Mouse (Mus musculus) heart, adult 11 months (tissue): ENCODE data around the gene Atxn2.

Source experiments
- DNase-seq: peaks from one replicate; pipeline ENCODE4 v3.0.0; 2022

The Atxn2 gene

DNA sequence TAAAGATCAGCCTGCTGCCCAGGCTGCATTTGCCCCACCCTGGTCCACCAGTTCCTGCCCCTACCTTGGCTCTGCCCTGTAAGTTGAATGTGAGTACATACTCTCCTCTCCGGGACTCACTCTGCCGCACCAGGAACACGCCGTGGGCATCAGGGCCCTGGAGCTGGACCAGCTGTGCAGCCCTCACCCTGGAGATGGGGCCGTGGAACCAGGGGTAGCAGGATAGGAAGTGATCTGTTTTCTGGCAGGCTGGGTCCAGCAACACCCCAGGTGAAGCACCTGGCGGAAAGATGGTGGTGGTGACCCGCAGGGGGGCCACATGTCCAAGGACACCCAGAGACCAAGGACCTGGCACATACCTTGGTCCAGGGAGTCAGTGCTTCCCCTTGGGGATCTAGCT, 107.3 kb downstream of the Atxn2 start:
- DNase-seq, result peak; percentile 91

DNA sequence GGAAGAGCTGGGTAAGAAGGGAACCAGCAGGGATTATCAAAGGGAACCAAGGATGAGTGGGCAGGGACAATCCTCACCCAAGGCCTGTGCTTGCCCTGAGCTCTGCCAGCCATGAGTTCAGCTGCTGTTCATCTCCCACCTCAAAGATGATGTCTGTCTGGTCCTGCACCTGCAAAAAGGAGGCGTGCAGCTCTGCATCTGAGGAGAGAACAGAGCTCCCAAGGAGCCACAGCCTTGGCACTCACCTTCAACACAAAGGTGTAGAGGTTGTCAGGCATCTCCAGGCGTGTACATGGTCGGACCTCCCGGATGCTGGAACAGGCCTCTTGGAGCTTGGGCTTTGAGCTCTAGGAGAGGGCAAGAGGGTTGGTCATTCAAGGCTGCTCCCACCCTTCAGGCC, 107.7 kb downstream of the Atxn2 start:
- peak; percentile 90 for DNase-seq

DNA sequence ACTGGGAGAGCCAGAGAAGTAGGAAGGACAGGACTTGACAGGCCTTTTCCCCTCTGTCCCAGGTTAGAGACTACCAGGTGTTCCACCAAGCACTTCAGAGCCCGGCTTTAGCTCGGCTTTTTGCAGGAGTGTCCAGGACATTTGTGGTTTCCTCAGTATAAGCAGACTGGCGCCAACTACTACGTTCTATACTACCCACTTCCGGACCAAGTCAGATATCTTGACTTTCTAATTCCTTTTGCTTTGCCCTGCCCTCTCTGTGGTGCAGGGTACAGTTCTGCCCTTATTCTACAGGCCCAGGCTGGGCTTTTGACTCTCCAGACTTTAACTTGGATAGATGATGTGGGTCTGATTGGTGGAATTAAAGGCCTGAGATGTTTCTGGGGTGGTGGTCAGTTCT, 108.4 kb downstream of the Atxn2 start:
- peak; percentile 83 for DNase-seq

DNA sequence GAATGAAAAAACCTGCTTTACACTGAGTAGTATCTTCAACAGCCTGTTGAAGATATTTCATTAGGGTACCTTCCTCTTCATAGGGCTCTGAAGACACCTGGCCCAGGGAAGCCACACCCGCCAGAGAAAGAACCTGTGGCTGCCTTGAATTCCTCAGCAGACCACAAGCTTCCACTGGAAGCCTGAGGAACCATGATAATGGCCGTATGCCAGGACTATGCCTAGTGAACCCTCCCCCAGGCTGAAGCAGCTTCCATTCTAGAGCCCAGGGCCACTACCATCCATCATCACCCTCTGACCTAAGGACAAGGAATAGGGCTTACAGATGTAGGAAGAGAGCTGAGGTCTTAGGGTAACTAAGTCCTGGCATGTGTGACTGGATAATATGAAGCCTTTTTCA, 109.0 kb downstream of the Atxn2 start:
- DNase-seq, result no peak

DNA sequence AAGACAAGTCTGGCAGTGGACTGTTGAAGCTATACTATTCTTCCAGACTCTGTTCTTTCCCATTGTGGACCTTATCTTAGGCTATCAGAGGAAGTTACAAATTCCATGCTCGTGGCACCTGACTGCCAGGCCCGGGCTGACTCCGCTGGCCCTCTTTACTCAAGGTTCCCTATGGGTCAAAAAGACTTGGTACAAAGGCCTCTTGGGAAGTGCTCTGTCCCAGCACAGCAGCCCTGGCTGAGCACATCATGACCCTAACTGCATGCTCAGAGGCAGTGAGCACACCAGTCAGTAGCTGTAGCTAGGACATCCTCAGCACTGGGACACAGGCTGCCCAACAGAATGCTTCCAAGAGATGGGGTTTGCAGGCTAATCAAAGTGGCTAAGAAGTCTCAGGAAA, 109.5 kb downstream of the Atxn2 start:
- no peak for DNase-seq

DNA sequence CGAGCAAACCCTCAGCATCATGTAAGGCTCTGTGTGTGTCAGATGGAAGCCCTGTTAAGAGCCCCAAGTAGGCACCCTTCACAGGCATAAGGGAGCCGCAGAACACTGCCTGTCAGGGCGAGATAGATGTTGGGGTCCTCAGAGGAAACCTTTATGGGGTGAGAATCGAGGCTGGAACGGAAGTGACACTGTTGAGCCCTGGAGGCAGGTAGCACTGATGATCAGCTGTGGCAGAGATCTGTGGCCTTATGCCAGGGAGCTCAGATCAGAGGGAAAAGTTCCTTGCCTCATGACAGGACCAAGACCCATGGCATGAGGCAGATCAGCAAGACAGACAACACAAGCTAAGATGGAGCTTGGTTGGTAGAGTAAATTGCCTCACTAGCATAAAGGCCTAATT, 110.0 kb downstream of the Atxn2 start:
- DNase-seq, result no peak

DNA sequence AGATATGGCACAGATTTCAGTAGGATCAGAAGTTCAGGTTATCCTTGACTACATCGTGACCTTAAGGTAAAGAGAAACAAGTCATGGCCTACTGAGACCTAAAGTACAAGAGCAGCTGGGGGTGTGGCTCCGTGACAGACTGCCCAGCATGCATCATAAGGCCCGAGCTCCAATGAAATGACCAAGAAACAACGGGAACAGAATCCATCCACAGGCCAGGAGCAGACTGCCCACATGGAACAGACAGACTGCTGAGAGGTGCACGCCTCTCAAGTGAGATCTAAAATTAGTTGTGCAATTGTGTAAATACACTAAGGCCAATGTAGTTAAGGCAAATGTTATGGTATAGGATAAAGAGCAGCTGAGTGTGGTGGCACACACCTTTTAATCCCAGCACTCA, 110.4 kb downstream of the Atxn2 start:
- DNase-seq, result no peak

DNA sequence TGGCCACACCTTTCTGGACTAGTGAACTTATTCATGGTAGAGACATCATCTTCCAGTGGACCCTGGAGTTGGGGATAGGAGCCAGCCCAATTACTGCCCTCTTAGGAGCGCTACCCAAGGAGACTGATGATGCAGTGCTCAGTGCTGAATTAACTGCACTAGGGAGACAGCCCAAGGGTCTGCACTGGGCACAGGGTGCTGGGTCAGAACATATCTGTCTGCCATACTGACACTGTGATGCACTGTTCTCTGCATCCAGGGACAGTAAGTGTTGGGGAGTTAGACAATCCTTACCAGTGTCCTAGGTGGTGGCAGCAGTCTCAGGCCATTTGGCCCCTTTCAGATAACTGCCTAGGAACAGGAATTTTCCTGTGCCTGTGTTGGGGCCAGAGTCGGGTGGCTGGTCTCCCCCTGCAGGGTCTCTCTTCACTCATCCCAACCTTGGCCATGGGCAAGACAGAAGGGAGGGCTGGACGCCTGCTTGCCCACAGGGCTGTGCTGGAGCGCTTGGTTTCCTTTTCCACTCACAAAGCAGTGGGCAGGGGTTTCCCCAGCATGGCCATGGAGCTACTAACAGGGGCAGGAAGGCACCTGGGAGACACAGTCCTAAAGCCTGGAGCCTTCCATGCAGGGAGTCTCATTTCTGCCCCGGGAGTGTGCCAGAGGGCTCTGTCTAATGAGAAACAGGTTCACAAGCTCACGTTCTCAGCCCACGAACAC, 111.8 kb downstream of the Atxn2 start:
- DNase-seq, result peak; percentile 91

DNA sequence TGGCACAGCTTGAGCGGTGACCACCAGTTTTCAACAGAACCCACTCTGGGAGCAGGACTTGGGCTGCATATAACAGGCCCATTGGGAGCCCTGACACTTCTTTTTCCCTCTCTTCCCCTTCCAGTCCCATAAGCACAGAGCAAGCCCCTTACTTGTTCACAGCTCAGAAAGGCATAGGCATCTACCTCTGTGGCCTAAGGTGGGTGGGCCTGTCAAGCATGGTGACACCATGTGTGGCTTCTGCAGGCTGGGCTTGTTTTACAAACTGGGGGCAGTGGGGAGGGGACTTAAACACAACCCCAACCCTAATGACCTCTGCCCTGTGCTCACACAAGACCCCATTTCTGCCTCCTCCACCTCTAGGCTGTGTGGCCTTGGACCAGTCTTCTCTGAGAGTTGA, 112.5 kb downstream of the Atxn2 start:
- no peak for DNase-seq

DNA sequence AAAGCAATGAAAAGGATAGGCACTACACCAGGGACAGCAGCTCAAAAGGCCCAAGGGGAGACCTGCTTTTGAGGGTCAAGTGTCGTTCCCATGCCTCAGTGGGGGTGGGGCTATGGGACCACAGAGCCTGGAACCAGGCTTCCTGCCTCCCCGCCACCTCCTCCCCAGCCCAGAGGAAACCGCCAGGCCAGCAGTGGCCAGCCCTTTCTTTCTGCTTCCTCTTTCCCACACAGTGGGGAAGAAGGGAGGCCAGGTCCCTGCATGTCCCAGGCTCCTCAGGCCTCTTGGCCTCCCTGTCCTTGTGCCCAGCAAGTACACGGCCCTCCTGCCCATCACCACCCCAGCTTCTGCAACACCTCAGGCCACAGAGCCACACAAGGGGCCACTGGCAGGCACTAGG, 113.0 kb downstream of the Atxn2 start:
- DNase-seq, result peak; percentile 98

DNA sequence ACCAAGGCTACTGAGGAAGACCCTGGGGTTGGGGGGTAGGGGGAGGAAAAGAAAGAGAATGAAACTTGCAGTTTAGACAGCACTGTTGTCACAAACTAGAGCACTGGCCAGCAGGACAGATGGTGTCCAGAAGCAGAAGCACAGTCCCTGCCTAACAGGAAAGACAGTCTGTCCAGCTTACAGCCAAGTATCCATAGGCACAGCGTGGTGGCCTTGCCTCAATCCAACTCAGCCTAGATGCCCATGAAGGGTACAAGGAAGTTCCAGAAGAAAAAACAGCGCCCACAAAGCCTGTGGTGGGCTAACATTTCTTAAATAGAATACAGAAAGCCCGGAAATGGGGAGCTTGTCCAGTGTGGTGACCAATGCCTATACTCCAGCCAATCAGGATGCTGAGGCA, 114.5 kb downstream of the Atxn2 start:
- DNase-seq, result no peak

DNA sequence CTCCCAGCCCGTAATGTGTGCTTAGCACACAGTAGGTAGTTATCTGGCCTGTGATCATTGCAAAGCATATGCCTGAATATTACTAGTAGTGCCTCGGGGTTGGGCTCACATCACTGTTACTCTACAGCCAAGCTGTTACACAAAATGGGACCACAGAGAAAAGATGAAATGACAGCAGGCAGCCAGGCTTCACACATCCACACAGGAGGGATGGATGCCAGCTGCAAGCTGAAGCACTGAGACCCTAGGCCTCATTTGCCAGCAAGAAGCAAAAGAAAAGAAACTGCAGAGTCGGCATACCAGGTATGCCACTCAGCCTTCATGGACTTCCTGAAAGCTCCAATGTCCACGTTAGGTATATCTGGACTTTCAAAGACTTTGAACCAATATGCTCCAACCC, 116.7 kb downstream of the Atxn2 start:
- DNase-seq, result no peak

DNA sequence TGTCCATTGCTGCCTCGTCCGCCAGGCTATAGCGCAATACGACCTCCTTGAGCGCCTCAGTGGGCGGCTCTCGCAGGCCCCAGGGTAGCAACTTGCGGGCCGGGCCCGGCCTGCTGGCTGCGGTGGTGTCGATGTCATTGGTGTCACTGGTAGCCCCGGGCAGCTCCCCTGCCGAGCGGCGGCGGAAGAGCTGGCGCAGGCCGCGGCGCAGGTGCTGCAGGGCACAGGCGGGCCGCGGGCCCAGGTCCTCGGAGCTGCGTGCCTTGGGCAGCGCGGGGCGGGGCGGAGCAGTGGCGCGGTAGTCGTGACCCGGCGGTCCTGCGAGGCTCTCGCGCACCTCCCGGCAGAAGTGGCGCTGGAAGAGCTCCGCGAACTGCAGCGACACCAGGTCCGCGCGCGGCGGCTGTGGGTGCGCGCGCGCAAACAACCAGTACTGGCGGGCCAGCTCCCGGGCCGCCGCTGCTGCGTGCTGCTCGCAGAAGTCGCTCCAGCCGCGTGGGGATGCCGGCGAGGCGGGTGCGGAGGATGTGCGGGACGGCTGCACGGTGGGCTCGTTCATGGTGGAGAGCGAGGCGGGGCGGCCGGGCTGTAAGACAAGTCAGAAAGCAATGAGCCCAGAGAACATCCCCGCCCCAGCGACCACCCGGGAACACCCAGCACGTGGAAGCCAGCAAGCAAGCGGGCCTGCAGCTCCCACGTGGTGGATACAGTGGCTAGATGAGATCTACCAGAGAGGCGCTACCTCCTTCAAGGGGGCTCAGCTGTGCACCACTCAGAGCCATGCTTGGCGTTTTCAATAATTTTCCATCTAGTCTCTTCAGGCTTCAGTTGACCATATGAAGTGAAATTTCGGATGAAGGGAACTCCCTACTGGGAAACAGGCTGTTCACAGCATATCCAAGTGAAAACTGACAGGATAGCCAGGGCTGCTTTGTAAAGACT, 117.6 kb downstream of the Atxn2 start:
- DNase-seq, result peak; percentile 93

DNA sequence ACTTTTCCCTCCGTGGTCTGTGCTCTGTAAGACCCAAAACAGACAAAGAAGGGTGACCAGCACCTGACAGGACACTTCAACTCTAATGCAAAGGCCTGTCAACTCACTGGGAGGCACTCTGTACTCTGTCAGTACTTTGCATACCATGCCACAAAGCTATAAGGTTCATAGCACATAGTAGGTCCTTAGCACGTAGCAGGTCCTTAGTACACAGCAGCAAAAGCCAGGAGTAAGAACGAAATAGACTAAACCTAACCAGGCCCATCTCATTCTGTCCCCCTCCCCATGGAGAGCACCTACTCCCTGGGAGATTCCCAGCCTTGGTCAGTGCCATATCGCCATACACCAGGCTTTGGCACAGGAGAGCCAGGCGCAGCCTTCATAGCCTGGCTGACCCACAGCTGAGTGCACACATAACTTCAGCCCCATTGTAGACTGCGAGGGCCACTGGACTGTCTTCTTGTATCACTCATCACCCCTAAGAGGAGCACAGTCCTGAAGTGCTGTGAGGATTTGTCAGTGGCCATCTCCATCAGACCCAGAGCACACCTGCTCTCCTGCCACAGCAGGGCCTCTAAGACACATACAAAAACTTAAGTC, 120.0 kb downstream of the Atxn2 start:
- peak; percentile 91 for DNase-seq

DNA sequence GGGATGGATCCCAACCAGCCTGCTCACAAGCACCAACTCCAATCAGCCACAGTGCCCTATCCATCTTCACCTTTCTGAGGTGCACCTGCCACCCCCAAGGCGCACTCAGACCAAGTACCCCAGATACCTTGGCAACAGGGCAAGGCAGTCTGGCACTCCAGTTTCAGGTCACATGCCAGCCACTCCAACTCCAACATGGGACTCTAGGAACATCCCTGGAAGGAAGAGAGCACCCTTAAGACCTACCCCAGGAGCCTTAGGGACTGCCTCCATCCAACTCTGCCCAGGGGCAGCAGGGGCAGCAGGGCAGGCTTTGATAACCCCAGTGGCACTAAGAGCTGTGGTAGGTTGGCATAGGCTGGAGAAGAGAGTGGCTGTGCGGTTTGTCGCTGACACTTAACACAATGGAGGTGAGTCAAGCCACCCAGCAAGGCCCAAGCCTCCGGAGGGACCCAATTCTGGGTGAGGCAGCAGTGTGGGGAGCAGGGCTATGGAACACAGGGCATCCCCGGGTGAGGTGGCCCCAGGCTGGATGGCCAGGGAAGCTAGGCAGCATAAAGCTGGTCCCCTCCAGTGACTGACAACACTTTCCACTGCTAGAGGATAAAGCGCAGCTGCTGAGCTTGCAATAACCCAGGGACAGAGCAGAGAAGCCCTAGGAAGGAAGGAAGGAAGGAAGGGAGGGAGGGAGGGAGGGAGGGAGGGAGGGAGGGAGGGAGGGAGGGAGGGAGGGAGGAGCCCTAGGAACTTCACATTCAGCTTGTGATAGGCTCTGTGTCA, 121.4 kb downstream of the Atxn2 start:
- DNase-seq, result peak; percentile 97

DNA sequence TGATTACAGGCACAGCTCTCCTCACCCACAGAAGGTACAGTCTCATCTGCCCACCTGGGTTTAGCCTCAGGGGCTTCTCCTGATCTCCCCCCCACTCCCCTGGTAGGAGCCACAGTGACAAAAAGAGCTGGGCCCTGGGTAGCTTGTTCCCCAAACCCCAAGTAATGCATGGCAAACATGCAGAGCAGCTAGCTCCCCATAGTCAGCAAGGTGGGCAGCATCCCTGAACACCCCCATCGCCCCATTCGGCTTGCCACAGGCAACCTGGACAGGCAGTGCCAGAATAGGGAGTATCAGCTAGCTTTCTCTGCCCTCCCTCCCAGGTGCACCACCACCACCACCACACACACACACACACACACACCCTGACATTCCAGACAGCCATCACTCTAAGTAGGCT, 122.0 kb downstream of the Atxn2 start:
- DNase-seq, result peak; percentile 96

DNA sequence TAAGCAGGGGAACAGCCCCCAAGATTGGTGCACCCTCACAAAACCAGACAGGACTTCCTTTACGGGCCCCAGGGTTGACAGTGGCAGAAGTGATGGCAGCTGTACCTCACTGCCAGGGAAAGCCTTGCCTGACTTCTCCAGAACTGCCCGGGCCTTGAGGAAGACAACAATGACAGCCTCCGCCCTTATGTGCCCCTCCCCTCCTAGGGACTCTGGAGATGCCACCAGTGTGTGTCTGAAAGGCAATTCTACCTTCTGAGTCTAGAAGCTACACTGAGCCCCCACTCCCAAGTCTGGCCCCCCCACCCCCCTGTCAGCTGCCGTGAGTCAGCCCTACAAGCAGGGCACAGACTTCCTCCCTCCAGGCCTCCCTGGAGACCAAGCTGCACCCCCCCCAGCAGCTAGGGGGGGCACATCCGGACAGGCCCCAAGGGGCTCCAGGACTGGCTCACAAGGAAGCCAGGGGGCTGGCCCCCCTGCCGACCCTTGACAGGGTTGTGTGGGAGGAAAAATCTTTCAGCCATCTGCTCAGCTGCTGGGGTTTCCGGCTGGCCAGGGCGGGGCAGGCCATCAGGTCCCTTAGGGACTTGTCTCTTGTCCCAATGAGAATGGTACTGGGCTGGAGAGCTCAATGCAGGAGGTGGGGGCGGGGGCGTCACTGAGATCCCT, 122.6 kb downstream of the Atxn2 start:
- peak; percentile 99 for DNase-seq

DNA sequence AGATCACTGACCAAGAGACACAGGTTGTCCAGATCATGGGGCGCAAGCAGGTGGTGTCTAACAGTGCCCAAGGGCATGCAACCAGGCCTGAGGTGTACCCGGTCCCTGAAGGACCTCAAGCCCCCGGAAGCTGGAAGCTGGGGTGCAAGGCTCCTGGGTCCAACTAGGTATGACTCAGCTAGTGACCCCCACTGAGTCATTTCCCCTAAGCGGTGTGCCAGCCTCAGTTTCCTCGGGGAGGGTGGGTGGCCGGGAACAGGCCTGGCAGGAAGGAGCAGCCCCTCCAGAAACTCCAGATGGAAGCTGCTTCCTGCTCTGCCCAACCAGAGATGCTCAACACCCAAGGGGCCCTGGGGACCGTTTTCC, 123.1 kb downstream of the Atxn2 start:
- no peak for DNase-seq

DNA sequence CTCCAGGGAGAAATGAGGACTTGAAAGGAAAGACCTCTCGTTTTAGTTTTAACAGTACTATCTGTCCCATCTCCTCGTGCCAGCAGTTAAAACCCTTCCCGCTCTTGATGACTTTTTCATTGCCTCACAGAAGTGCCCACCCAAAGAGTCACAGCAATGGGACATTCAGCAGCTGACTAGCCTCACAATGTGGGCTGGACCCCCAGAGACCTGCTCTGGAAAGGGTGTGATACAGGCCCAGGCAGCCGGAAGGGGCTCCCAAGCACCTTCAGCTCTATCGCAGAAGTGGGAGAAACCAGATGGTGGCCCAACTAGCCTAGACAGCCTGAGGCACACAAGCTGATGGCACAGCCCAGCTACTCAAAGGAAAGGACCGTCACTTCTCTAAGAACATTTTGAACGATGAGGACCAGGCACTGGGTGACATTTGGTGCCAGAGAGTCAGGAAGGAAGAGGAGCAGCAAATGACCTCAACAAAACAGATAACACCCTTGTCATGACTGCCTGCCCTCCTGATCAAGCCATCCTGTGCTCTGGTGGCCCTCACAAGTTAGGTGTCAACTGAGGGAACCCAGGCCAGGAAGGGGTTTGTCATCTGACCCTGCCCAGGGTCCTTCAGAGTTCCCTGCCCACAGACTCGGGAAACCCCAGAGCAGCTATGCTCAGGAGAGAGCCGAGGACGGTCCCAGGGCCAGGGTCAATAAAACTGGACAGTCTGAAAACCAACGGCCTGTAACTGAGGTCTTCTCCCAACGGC, 124.0 kb downstream of the Atxn2 start:
- DNase-seq, result peak; percentile 95

DNA sequence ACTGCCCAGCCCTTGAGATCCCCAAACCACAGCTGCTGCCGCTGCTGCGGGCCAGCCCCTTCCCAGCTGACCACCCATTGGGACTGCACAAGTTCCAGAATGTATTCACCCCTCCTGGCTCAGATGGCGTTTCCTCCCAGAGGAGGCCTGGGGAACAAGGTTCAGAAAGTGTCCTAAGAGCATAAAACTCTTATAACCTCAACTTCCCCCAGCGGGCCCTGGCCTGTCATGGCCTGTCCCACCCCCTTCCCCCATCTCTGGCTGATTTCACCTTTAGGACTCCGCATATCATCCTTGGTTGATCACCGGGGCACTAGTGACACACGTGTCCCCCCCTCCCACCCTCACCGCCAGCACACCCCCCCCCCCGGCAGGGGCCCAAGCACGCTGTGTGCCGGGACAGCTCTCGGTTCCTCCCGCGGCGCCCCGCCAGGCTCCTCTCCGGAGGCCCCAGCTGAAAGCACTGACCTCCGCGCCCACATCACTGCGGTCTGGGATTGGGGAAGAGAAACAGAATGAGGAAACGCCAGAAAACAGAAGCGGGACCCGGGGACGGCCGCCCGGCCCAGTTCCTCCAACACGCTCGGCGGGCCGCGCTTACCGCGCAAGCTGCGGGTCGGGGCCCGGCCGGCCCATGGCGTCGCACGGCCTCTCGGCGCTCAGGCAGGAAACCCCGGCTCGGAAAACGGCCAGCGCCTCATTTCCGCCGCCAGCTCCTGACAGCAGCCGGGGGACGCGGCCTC, 125.0 kb downstream of the Atxn2 start:
- DNase-seq, result peak; percentile 97
